Mouse (Mus musculus): ENCODE measurements around the gene Il10ra.

GRCm38 (mm10) chr9:45259065-45259464 is 9.9 kb downstream of the Il10ra start:
- TF ChIP-seq POLR2A (IDR thresholded peaks at IDR 0.05; ENCODE audit: low read depth, low read length): no peak
- TF ChIP-seq CTCF (IDR thresholded peaks at IDR 0.05; ENCODE audit: borderline replicate concordance, insufficient read depth, low read length): no peak

Data from embryonic fibroblast, embryonic 13.5 days (primary cell).